Mouse (Mus musculus) liver, embryonic 14.5 days (tissue): ENCODE results near the gene Med26.

Source experiments
- CTCF ChIP-seq: IDR thresholded peaks from 2 replicates; pipeline ENCODE4 v1.5.1; 2016; ENCODE audit warnings: antibody characterized with exemption, low read depth, control low read depth
- EP300 ChIP-seq: IDR thresholded peaks from 2 replicates; pipeline ENCODE4 v1.6.1; 2016; ENCODE audit warnings: antibody characterized with exemption, low read depth

DNA sequence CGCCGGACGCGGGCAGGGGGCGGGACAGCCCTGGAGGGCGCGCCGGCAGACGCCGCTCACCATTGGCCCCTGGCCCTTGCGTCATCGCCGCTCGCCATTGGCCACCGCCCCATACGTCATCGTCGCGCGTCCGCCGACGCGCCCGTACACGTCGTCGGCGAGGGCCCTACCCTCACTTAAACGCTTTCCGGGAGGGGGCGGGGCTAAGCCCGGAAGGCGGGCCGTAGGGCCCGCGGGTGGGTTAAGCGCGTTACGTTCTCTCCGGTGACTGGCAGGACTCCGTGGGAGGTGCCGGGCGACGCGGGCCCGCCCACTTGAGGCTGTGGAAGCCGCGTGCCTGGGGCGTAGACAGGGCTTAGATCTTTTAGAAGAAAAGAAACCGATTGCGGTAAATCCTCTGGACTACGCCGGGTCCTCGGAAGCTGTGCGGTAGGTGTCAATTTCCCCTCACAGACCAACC, 55.4 kb downstream of the Med26 start:
- TF ChIP-seq CTCF (no peak), EP300 (no peak)
